ENCODE assay signal across 11 mouse cellular contexts in genomic region chr7:16132161-16132581, GRCm38 (mm10). TPM values are rescaled to one million over a fixed set of nuclear protein-coding genes. Genes with fewer than 3 reads are reported as not detected.
DNase-seq lines count a peak whose midpoint lies in the region; ATAC-seq lines count a peak whose summit lies in the region.
"Had no signal": no experiment of that assay in that cellular context is flagged by ENCODE, and none has a peak within 500 bp of the region (broad histone marks: within the 10 kb centered on the region; RNA-seq: fewer than 3 reads in every experiment).

No protein-coding gene starts in this region.

- peaks cover 37% of the 10 kb centered on the region for H3K4me1 ChIP-seq in embryonic facial prominence, embryonic 10.5 days
- peaks cover 25% of the 10 kb centered on the region for H3K4me1 ChIP-seq in intestine, embryonic 15.5 days (replicated peaks)

- WGBS in embryonic facial prominence, embryonic 10.5 days, result 14% methylated on average over 7 of the region's 7 CpGs
- 10% methylated on average over 7 of the region's 7 CpGs for WGBS in intestine, embryonic 15.5 days

- peak overlapping the region; percentile 3; the same call in 1 of the 2 replicates for H3K4me2 ChIP-seq in intestine, embryonic 15.5 days (replicated peaks)
- H3K4me2 ChIP-seq: heart, embryonic 15.5 days had no signal

- peak overlapping the region; percentile 66; the same call in 1 of the 2 replicates for H3K4me3 ChIP-seq in embryonic facial prominence, embryonic 10.5 days
- H3K4me3 ChIP-seq in intestine, embryonic 15.5 days (replicated peaks), result no peak overlapping the region
- H3K4me3 ChIP-seq: heart, embryonic 15.5 days; megakaryocyte, embryonic 14.5 days had no signal

- H3K27me3 ChIP-seq in embryonic facial prominence, embryonic 10.5 days (replicated peaks; ENCODE audit: low read depth, poor library complexity, severe bottlenecking), result peaks cover 22% of the 10 kb centered on the region
- no peaks in the 10 kb centered on the region for H3K27me3 ChIP-seq in intestine, embryonic 15.5 days (replicated peaks)
- H3K27me3 ChIP-seq: embryonic facial prominence, embryonic 12.5 days; heart, embryonic 15.5 days had no signal

- no peak overlapping the region for H3K9ac ChIP-seq in intestine, embryonic 15.5 days
- H3K9ac ChIP-seq: embryonic facial prominence, embryonic 12.5 days; heart, embryonic 15.5 days had no signal

- H3K9me3 ChIP-seq in embryonic facial prominence, embryonic 10.5 days, result no peaks in the 10 kb centered on the region
- no peaks in the 10 kb centered on the region for H3K9me3 ChIP-seq in intestine, embryonic 15.5 days
- H3K9me3 ChIP-seq: embryonic facial prominence, embryonic 12.5 days; heart, embryonic 15.5 days; megakaryocyte, embryonic 14.5 days had no signal

- no peak overlapping the region for H3K27ac ChIP-seq in embryonic facial prominence, embryonic 10.5 days (replicated peaks)
- H3K27ac ChIP-seq in intestine, embryonic 15.5 days, result no peak overlapping the region
- H3K27ac ChIP-seq: embryonic facial prominence, embryonic 12.5 days; heart, embryonic 15.5 days had no signal

- DNase-seq in right cerebral cortex, postnatal 14 days, result peak; percentile 40
- no peak for DNase-seq in right cerebral cortex, postnatal 36 days (ENCODE audit: low spot score in 2 of 2)
- peak; percentile 38 for DNase-seq in embryonic facial prominence, embryonic 10.5 days (ENCODE audit: low spot score)
- DNase-seq in urinary bladder, adult 18-20 months (ENCODE audit: low spot score in 2 of 2), result no peak
- DNase-seq in gastrocnemius, postnatal 14 days, result no peak
- DNase-seq in left cerebral cortex, postnatal 10 days (ENCODE audit: extremely low spot score in 1 of 2, low spot score in 2 of 2), result no peak
- DNase-seq in left cerebral cortex, adult 9 months (ENCODE audit: low spot score in 2 of 2), result no peak

- no peak for ATAC-seq in intestine, embryonic 15.5 days

- intact Hi-C loops in gastrocnemius, postnatal 14 days (cut with DNase I; ENCODE audit: low total_unique reads), result no loop called here
- intact Hi-C loops in left cerebral cortex, postnatal 10 days (cut with DNase I), result no loop called here

- 0 out of 2 replicates have a peak, but pooled peaks cover 4% of the 10 kb centered on the region for H3K36me3 ChIP-seq in embryonic facial prominence, embryonic 10.5 days (replicated peaks)
- H3K36me3 ChIP-seq in intestine, embryonic 15.5 days, result no peaks in the 10 kb centered on the region
- H3K36me3 ChIP-seq: heart, embryonic 15.5 days had no signal

RNA-seq across cellular contexts. Expression of gene Slc8a2, which starts 2.5 kb away (rescaled TPM):
- 0.16 and 0.20 TPM in 2 replicates for polyA plus RNA-seq in embryonic facial prominence, embryonic 10.5 days (2016; fragmentation: Nextera tagmentation; extraction: Ambion mirVana)
- 0.15 and 0.23 TPM in 2 replicates for polyA plus RNA-seq in intestine, embryonic 15.5 days (2015; fragmentation: Nextera tagmentation; extraction: Ambion mirVana)
- total RNA-seq in gastrocnemius, postnatal 14 days (2021), result under 1 TPM; 0.24 to 0.25 TPM
- 100 to 1,000 TPM; 285 to 298 TPM for total RNA-seq in left cerebral cortex, postnatal 10 days (2021)

RNA-seq across cellular contexts. Expression of gene Kptn, which starts 12.5 kb away (rescaled TPM):
- 25.8 and 26.7 TPM in 2 replicates for polyA plus RNA-seq in embryonic facial prominence, embryonic 10.5 days (2016; fragmentation: Nextera tagmentation; extraction: Ambion mirVana)
- 24.4 and 25.6 TPM in 2 replicates for polyA plus RNA-seq in intestine, embryonic 15.5 days (2015; fragmentation: Nextera tagmentation; extraction: Ambion mirVana)
- 10 to 100 TPM; 12.2 to 14.4 TPM for total RNA-seq in gastrocnemius, postnatal 14 days (2021)
- total RNA-seq in left cerebral cortex, postnatal 10 days (2021), result 10 to 100 TPM; 47.3 to 47.7 TPM

RNA-seq across cellular contexts. Expression of gene Napa, which starts 33.9 kb away (rescaled TPM):
- 200 and 202 TPM in 2 replicates for polyA plus RNA-seq in embryonic facial prominence, embryonic 10.5 days (2016; fragmentation: Nextera tagmentation; extraction: Ambion mirVana)
- polyA plus RNA-seq in intestine, embryonic 15.5 days (2015; fragmentation: Nextera tagmentation; extraction: Ambion mirVana), result 186 and 194 TPM in 2 replicates
- 100 to 1,000 TPM; 102 to 107 TPM for total RNA-seq in gastrocnemius, postnatal 14 days (2021)
- 100 to 1,000 TPM; 181 TPM for total RNA-seq in left cerebral cortex, postnatal 10 days (2021)

RNA-seq across cellular contexts. Expression of gene Meis3, which starts 42.7 kb away (rescaled TPM):
- polyA plus RNA-seq in embryonic facial prominence, embryonic 10.5 days (2016; fragmentation: Nextera tagmentation; extraction: Ambion mirVana), result 55.5 and 67.7 TPM in 2 replicates
- 30.8 and 31.8 TPM in 2 replicates for polyA plus RNA-seq in intestine, embryonic 15.5 days (2015; fragmentation: Nextera tagmentation; extraction: Ambion mirVana)
- total RNA-seq in gastrocnemius, postnatal 14 days (2021), result 1 to 10 TPM; 2.5 to 3.1 TPM
- 10 to 100 TPM; 42.4 to 46.4 TPM for total RNA-seq in left cerebral cortex, postnatal 10 days (2021)

Comparison
In these comparisons a context has a peak if more than half of its experiments do, and no peak if none do; other contexts are left out.
1. DNase-seq: peak in right cerebral cortex, postnatal 14 days (single experiment) and embryonic facial prominence, embryonic 10.5 days (single experiment); none in right cerebral cortex, postnatal 36 days (0 of 2), urinary bladder, adult 18-20 months (0 of 2), gastrocnemius, postnatal 14 days (single experiment), left cerebral cortex, postnatal 10 days (0 of 2) and left cerebral cortex, adult 9 months (0 of 2).
2. RNA of gene Slc8a2, which starts 2.5 kb away (total RNA-seq): 285 to 298 TPM in left cerebral cortex, postnatal 10 days; 0.24 to 0.25 TPM in gastrocnemius, postnatal 14 days; every median in the first group is over 100 times any median in the second.